Mouse (Mus musculus): ENCODE results near the gene 2210016F16Rik. TPM values are rescaled to one million over a fixed set of nuclear protein-coding genes. Genes with fewer than 3 reads are reported as not detected.

Gene 2210016F16Rik
- polyA plus RNA-seq (2012; rRNA removed) = 3.4 and 3.9 TPM in 2 replicates

DNA sequence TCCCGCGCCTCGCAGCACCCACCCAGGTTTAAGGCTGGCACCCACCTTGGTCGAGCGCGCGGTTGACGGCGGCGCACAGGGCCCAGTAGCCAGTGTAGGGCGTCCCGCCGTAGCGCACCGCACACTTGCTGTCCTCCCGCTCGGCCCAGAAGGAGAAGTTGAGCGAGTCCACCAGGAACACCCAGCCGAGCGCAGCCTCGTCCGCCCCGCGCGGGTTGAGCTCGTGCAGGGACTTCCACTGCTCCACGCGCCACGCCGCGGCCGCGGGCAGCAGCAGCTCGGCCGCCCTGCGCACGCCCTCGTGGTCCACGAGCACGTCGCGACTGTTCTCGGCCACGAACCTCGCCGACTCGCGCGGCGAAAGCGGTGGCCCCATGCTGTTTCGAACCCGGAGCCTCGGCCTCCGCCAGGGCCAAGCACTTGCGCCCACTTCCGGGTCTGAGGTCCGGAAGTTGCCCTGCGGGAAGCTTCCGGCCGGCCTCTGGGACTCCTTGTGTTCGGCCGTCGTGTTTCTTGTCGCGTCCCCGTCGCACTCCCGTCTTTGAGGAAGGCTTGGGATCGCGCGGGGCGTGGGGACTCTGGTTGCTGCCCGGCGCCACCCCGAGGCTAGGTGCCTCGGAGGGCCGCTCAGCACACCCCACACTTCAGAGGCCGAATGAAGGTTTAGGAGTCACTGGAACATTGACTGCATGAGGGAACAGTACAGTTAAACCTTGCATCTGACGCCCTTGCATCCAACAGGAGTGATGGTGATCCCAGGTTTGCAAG is at the start of gene 2210016F16Rik:
Gene 2210016F16Rik, minus strand, starts transcription at position 447 of the 768 bp plus-strand sequence.
- TF ChIP-seq POLR2A (IDR thresholded peaks at IDR 0.05; ENCODE audit: control insufficient read depth, low read depth, low read length) (peak; percentile 46), CTCF (IDR thresholded peaks at IDR 0.05; ENCODE audit: control insufficient read depth, insufficient read depth, insufficient replicate concordance, low read depth, low read length) (no peak)
- Histone ChIP-seq H3K4me3 (ENCODE audit: control insufficient read depth, low read depth, low read length) (peak within 1 kb of the TSS; percentile 92), H3K27ac (ENCODE audit: control insufficient read depth, insufficient read depth, low read depth, low read length) (peak within 1 kb of the TSS; percentile 72), H3K27me3 (ENCODE audit: control insufficient read depth, insufficient read depth, low read length) (no peaks in the 10 kb centered on the region), H3K4me1 (ENCODE audit: control insufficient read depth, insufficient read depth, low read length) (peaks cover 3% of the 10 kb centered on the region; the same call in 1 of the 2 replicates), H3K36me3 (ENCODE audit: control insufficient read depth, insufficient read depth, low read length) (no peaks in the 10 kb centered on the region)

DNA sequence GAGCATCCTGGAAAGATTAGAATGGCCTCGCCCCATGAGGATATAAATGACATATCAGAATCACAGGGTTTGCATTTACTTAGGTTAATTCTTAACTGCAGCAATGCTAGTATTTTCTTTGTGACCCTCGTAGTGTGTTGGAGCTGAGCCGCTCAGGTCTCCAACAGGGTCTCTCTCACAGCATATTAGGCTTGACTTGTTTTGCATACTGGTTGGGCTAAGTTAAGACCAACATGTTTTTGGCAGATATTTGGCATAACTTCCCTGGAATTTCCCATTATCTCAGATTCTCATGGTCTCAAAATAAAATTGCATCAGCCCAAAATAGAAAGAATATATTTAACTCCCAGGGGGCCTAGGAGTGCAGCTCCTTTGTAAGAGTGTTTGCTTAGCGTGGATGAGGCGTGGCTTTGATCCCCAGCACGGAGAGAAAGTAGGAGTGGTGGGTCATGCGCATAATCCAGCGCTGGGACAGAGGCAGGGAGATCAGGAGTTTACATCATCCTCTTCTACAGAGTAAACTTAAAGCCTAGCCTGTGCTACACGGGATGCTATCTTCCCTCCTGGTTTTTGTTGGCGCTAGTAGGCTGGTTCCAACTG is 38.1 kb upstream of the 2210016F16Rik start:
- no peaks in the 10 kb centered on the region for H3K4me1 ChIP-seq (ENCODE audit: control insufficient read depth, insufficient read depth, low read length)
- TF ChIP-seq POLR2A (IDR thresholded peaks at IDR 0.05; ENCODE audit: control insufficient read depth, low read depth, low read length) (no peak), CTCF (IDR thresholded peaks at IDR 0.05; ENCODE audit: control insufficient read depth, insufficient read depth, insufficient replicate concordance, low read depth, low read length) (no peak)
- no peak overlapping the region for H3K4me3 ChIP-seq (ENCODE audit: control insufficient read depth, low read depth, low read length)
- no peaks in the 10 kb centered on the region for H3K27me3 ChIP-seq (ENCODE audit: control insufficient read depth, insufficient read depth, low read length)
- H3K36me3 ChIP-seq (ENCODE audit: control insufficient read depth, insufficient read depth, low read length) = no peaks in the 10 kb centered on the region
- no peak overlapping the region for H3K27ac ChIP-seq (ENCODE audit: control insufficient read depth, insufficient read depth, low read depth, low read length)

DNA sequence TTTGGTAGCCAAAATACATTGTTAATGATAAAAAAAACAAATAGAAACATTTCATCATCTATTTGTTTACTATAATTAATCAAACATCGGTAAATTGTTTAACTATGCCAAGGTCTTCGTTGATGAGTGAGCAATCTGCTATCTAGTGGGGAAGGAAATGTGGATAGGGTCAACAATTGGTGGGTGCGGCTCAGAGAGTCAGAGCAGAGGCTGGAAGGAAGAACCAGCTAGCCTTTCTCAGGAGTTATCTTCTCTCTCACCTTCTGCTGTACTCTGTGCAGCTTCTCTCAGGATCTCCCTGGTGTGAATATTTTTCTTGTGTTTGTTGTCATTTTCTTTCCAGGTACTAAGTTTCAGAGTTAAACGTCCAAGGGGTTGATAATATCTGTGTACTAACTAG is 37.2 kb upstream of the 2210016F16Rik start:
- no peak overlapping the region for H3K4me3 ChIP-seq (ENCODE audit: control insufficient read depth, low read depth, low read length)
- H3K27me3 ChIP-seq (ENCODE audit: control insufficient read depth, insufficient read depth, low read length) = no peaks in the 10 kb centered on the region

DNA sequence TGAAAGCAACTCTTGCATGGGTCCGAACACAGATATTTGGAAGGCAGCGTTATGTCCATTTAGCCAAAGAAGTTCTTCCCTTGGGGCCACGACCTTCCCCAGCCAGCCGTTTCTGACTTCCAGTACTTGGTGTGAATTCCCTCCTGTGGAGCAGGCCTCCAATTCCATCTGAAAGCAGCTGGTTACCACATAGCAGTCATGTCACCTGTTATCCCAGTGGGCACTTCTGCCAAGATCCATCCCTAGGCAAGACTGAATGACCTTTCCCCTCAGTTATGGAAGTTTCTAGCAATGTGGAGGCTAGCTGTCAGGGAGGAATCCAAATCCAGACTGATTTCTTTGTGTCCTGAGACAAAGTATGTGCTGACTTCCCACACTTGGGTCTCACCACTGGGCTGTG is 36.0 kb upstream of the 2210016F16Rik start:
- H3K27ac ChIP-seq (ENCODE audit: control insufficient read depth, insufficient read depth, low read depth, low read length) = no peak overlapping the region
- H3K4me1 ChIP-seq (ENCODE audit: control insufficient read depth, insufficient read depth, low read length) = no peaks in the 10 kb centered on the region
- H3K4me3 ChIP-seq (ENCODE audit: control insufficient read depth, low read depth, low read length) = no peak overlapping the region
- no peaks in the 10 kb centered on the region for H3K27me3 ChIP-seq (ENCODE audit: control insufficient read depth, insufficient read depth, low read length)
- TF ChIP-seq POLR2A (IDR thresholded peaks at IDR 0.05; ENCODE audit: control insufficient read depth, low read depth, low read length) = no peak
- no peak for TF ChIP-seq CTCF (IDR thresholded peaks at IDR 0.05; ENCODE audit: control insufficient read depth, insufficient read depth, insufficient replicate concordance, low read depth, low read length)
- H3K36me3 ChIP-seq (ENCODE audit: control insufficient read depth, insufficient read depth, low read length) = no peaks in the 10 kb centered on the region

More for the DNA sequence above, 37.2 kb upstream of the 2210016F16Rik start:
- no peak overlapping the region for H3K27ac ChIP-seq (ENCODE audit: control insufficient read depth, insufficient read depth, low read depth, low read length)
- no peaks in the 10 kb centered on the region for H3K36me3 ChIP-seq (ENCODE audit: control insufficient read depth, insufficient read depth, low read length)
- no peaks in the 10 kb centered on the region for H3K4me1 ChIP-seq (ENCODE audit: control insufficient read depth, insufficient read depth, low read length)
- TF ChIP-seq POLR2A (IDR thresholded peaks at IDR 0.05; ENCODE audit: control insufficient read depth, low read depth, low read length) = no peak
- no peak for TF ChIP-seq CTCF (IDR thresholded peaks at IDR 0.05; ENCODE audit: control insufficient read depth, insufficient read depth, insufficient replicate concordance, low read depth, low read length)

DNA sequence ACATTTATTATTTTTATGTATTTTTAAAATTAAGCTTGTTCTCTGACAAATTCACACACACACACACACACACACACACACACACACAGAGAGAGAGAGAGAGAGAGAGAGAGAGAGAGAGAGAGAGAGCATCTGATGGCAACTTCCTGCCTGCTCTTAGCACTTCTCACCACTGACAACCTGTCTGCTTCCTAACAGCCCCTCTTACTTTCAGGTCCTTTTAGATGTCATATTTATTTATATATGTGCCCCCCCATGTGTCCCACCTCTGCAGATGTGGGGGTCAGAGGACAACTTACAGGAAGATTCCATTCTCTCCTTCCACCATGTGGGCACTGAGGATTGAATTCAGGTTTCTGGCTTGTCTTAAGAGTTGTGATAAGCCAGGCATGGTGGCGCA is 34.2 kb upstream of the 2210016F16Rik start:
- Histone ChIP-seq H3K4me3 (ENCODE audit: control insufficient read depth, low read depth, low read length) (no peak overlapping the region), H3K27ac (ENCODE audit: control insufficient read depth, insufficient read depth, low read depth, low read length) (no peak overlapping the region), H3K27me3 (ENCODE audit: control insufficient read depth, insufficient read depth, low read length) (no peaks in the 10 kb centered on the region), H3K36me3 (ENCODE audit: control insufficient read depth, insufficient read depth, low read length) (no peaks in the 10 kb centered on the region), H3K4me1 (ENCODE audit: control insufficient read depth, insufficient read depth, low read length) (no peaks in the 10 kb centered on the region)
- TF ChIP-seq POLR2A (IDR thresholded peaks at IDR 0.05; ENCODE audit: control insufficient read depth, low read depth, low read length) = no peak
- no peak for TF ChIP-seq CTCF (IDR thresholded peaks at IDR 0.05; ENCODE audit: control insufficient read depth, insufficient read depth, insufficient replicate concordance, low read depth, low read length)

DNA sequence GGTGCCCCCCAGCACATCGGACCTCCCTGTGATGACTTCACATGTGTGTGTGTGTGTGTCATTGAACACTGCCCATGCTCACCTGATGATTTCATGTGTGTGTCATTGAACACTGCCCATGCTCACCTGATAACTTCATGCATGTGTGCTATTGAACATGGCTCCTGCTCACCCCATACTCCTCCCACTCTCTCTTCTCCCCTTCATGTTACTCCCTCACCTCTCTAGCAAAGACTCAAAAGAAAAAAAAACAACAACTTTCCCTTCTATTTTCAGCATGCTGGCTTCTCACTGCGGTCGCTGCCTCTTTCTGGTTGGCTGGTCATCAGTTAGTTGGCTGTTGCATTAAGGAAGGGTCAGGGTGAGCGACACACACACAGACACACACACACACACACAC is 33.6 kb upstream of the 2210016F16Rik start:
- no peak overlapping the region for H3K4me3 ChIP-seq (ENCODE audit: control insufficient read depth, low read depth, low read length)
- no peaks in the 10 kb centered on the region for H3K27me3 ChIP-seq (ENCODE audit: control insufficient read depth, insufficient read depth, low read length)
- no peaks in the 10 kb centered on the region for H3K4me1 ChIP-seq (ENCODE audit: control insufficient read depth, insufficient read depth, low read length)
- no peaks in the 10 kb centered on the region for H3K36me3 ChIP-seq (ENCODE audit: control insufficient read depth, insufficient read depth, low read length)
- no peak for TF ChIP-seq POLR2A (IDR thresholded peaks at IDR 0.05; ENCODE audit: control insufficient read depth, low read depth, low read length)
- no peak for TF ChIP-seq CTCF (IDR thresholded peaks at IDR 0.05; ENCODE audit: control insufficient read depth, insufficient read depth, insufficient replicate concordance, low read depth, low read length)
- H3K27ac ChIP-seq (ENCODE audit: control insufficient read depth, insufficient read depth, low read depth, low read length) = no peak overlapping the region

DNA sequence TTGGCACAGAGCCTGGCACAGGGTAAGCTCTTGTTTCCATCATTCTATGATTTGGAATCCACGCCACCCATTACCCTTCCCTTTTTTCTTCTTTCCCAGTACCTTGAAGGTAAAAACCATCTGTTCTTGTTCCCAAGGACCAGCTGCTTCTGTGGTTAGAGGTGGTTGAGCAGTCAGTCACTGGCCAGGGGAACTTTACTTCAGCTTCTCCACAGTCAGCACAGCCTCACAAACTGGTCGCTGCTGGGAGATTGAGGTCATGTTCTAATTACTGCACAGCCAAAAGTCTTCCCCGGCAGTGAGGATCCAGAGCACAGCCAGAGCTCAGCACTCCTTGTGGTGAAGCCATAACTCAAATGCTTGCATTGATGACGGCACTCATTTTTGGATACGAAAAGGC is 30.8 kb upstream of the 2210016F16Rik start:
- TF ChIP-seq POLR2A (IDR thresholded peaks at IDR 0.05; ENCODE audit: control insufficient read depth, low read depth, low read length) (no peak), CTCF (IDR thresholded peaks at IDR 0.05; ENCODE audit: control insufficient read depth, insufficient read depth, insufficient replicate concordance, low read depth, low read length) (no peak)

More for the DNA sequence above, 30.8 kb upstream of the 2210016F16Rik start:
- Histone ChIP-seq H3K4me1 (ENCODE audit: control insufficient read depth, insufficient read depth, low read length) (no peaks in the 10 kb centered on the region), H3K27ac (ENCODE audit: control insufficient read depth, insufficient read depth, low read depth, low read length) (no peak overlapping the region), H3K36me3 (ENCODE audit: control insufficient read depth, insufficient read depth, low read length) (no peaks in the 10 kb centered on the region), H3K27me3 (ENCODE audit: control insufficient read depth, insufficient read depth, low read length) (no peaks in the 10 kb centered on the region), H3K4me3 (ENCODE audit: control insufficient read depth, low read depth, low read length) (no peak overlapping the region)
